Mouse (Mus musculus): ENCODE results near the gene Nrsn2. TPM values are rescaled to one million over a fixed set of nuclear protein-coding genes. Genes with fewer than 3 reads are reported as not detected.

Nrsn2 gene
- total and polyA plus RNA-seq, 2 experiments from 2014 or later = 0.12 TPM; not detected in 1

- Histone ChIP-seq H3K4me1 (ENCODE audit: control insufficient read depth, insufficient read depth) (no peaks in the 10 kb centered on the region; the same call in 1 of the 2 replicates), H3K27me3 (ENCODE audit: control insufficient read depth, insufficient read depth, low read length) (peaks cover 11% of the 10 kb centered on the region; the same call in 1 of the 2 replicates), H3K4me2 (ENCODE audit: low read depth, low read length) (no peak overlapping the region), H3K36me3 (replicated peaks; ENCODE audit: control insufficient read depth, insufficient read depth, low read length) (no peaks in the 10 kb centered on the region), H3K4me3 (ENCODE audit: low read depth, low read length) (no peak overlapping the region), H3K27ac (ENCODE audit: low read depth) (no peak overlapping the region), H3K9ac (replicated peaks; ENCODE audit: low read depth, low read length) (no peak overlapping the region), H3K9me3 (replicated peaks; ENCODE audit: control insufficient read depth, low read length) (no peaks in the 10 kb centered on the region)
- 18% methylated on average over 21 of the region's 21 CpGs for WGBS
- no peak for ATAC-seq (ENCODE audit: insufficient read depth, low read depth)
- no peak for DNase-seq (ENCODE audit: low spot score)
- no peak for TF ChIP-seq EP300 (IDR thresholded peaks at IDR 0.05; ENCODE audit: low read depth)
- no peak for TF ChIP-seq CTCF (IDR thresholded peaks at IDR 0.05; ENCODE audit: low read depth)
Observed at GRCm38 (mm10) chr2:152375652-152376344, 640 bp downstream of the Nrsn2 start.

GRCm38 (mm10) chr2:152373547-152373946 lies 2.9 kb downstream of the Nrsn2 start:
- ATAC-seq (ENCODE audit: insufficient read depth, low read depth) (no peak), DNase-seq (ENCODE audit: low spot score) (no peak)
- no peak overlapping the region for H3K4me2 ChIP-seq (ENCODE audit: low read depth, low read length)
- H3K27ac ChIP-seq (ENCODE audit: low read depth) = no peak overlapping the region
- no peaks in the 10 kb centered on the region for H3K9me3 ChIP-seq (replicated peaks; ENCODE audit: control insufficient read depth, low read length)
- H3K4me3 ChIP-seq (ENCODE audit: low read depth, low read length) = no peak overlapping the region
- peaks cover 11% of the 10 kb centered on the region; the same call in 1 of the 2 replicates for H3K27me3 ChIP-seq (ENCODE audit: control insufficient read depth, insufficient read depth, low read length)
- no peaks in the 10 kb centered on the region; the same call in 1 of the 2 replicates for H3K4me1 ChIP-seq (ENCODE audit: control insufficient read depth, insufficient read depth)
- 78% methylated on average over 9 of the region's 9 CpGs for WGBS
- H3K36me3 ChIP-seq (replicated peaks; ENCODE audit: control insufficient read depth, insufficient read depth, low read length) = no peaks in the 10 kb centered on the region
- TF ChIP-seq CTCF (IDR thresholded peaks at IDR 0.05; ENCODE audit: low read depth) (no peak), EP300 (IDR thresholded peaks at IDR 0.05; ENCODE audit: low read depth) (no peak)
- no peak overlapping the region for H3K9ac ChIP-seq (replicated peaks; ENCODE audit: low read depth, low read length)

GRCm38 (mm10) chr2:152372661-152373060 lies 3.8 kb downstream of the Nrsn2 start:
- Histone ChIP-seq H3K4me1 (ENCODE audit: control insufficient read depth, insufficient read depth) (no peaks in the 10 kb centered on the region; the same call in 1 of the 2 replicates), H3K27ac (ENCODE audit: low read depth) (no peak overlapping the region), H3K4me2 (ENCODE audit: low read depth, low read length) (no peak overlapping the region), H3K4me3 (ENCODE audit: low read depth, low read length) (no peak overlapping the region), H3K9ac (replicated peaks; ENCODE audit: low read depth, low read length) (no peak overlapping the region), H3K36me3 (replicated peaks; ENCODE audit: control insufficient read depth, insufficient read depth, low read length) (no peaks in the 10 kb centered on the region), H3K9me3 (replicated peaks; ENCODE audit: control insufficient read depth, low read length) (no peaks in the 10 kb centered on the region), H3K27me3 (ENCODE audit: control insufficient read depth, insufficient read depth, low read length) (peaks cover 11% of the 10 kb centered on the region; the same call in 1 of the 2 replicates)
- whole genome bisulfite sequencing = 65% methylated on average over 4 of the region's 4 CpGs
- DNase-seq (ENCODE audit: low spot score) (no peak), ATAC-seq (ENCODE audit: insufficient read depth, low read depth) (no peak)
- no peak for TF ChIP-seq EP300 (IDR thresholded peaks at IDR 0.05; ENCODE audit: low read depth)
- no peak for TF ChIP-seq CTCF (IDR thresholded peaks at IDR 0.05; ENCODE audit: low read depth)

- H3K4me2 ChIP-seq (ENCODE audit: low read depth, low read length) = no peak overlapping the region
- ATAC-seq (ENCODE audit: insufficient read depth, low read depth) (no peak), DNase-seq (ENCODE audit: low spot score) (no peak)
- TF ChIP-seq EP300 (IDR thresholded peaks at IDR 0.05; ENCODE audit: low read depth) (no peak), CTCF (IDR thresholded peaks at IDR 0.05; ENCODE audit: low read depth) (no peak)
- no peaks in the 10 kb centered on the region for H3K9me3 ChIP-seq (replicated peaks; ENCODE audit: control insufficient read depth, low read length)
- H3K27me3 ChIP-seq (ENCODE audit: control insufficient read depth, insufficient read depth, low read length) = peaks cover 11% of the 10 kb centered on the region; the same call in 1 of the 2 replicates
- no peak overlapping the region for H3K4me3 ChIP-seq (ENCODE audit: low read depth, low read length)
- H3K27ac ChIP-seq (ENCODE audit: low read depth) = no peak overlapping the region
- no peaks in the 10 kb centered on the region for H3K36me3 ChIP-seq (replicated peaks; ENCODE audit: control insufficient read depth, insufficient read depth, low read length)
- H3K4me1 ChIP-seq (ENCODE audit: control insufficient read depth, insufficient read depth) = no peaks in the 10 kb centered on the region; the same call in 1 of the 2 replicates
- 72% methylated on average over 7 of the region's 7 CpGs for WGBS
- no peak overlapping the region for H3K9ac ChIP-seq (replicated peaks; ENCODE audit: low read depth, low read length)
Observed at GRCm38 (mm10) chr2:152372104-152372503, 4.3 kb downstream of the Nrsn2 start.

GRCm38 (mm10) chr2:152368532-152369140 lies 7.8 kb downstream of the Nrsn2 start:
- no peaks in the 10 kb centered on the region for H3K36me3 ChIP-seq (replicated peaks; ENCODE audit: control insufficient read depth, insufficient read depth, low read length)
- H3K27me3 ChIP-seq (ENCODE audit: control insufficient read depth, insufficient read depth, low read length) = no peaks in the 10 kb centered on the region
- WGBS = 28% methylated on average over 14 of the region's 14 CpGs
- no peak overlapping the region for H3K4me2 ChIP-seq (ENCODE audit: low read depth, low read length)
- TF ChIP-seq CTCF (IDR thresholded peaks at IDR 0.05; ENCODE audit: low read depth) (peak; percentile 93), EP300 (IDR thresholded peaks at IDR 0.05; ENCODE audit: low read depth) (no peak)
- ATAC-seq (ENCODE audit: insufficient read depth, low read depth) (peak; percentile 51), DNase-seq (ENCODE audit: low spot score) (peak; percentile 58)
- no peaks in the 10 kb centered on the region for H3K9me3 ChIP-seq (replicated peaks; ENCODE audit: control insufficient read depth, low read length)
- no peak overlapping the region for H3K9ac ChIP-seq (replicated peaks; ENCODE audit: low read depth, low read length)
- no peak overlapping the region for H3K4me3 ChIP-seq (ENCODE audit: low read depth, low read length)
- H3K27ac ChIP-seq (ENCODE audit: low read depth) = no peak overlapping the region
- H3K4me1 ChIP-seq (ENCODE audit: control insufficient read depth, insufficient read depth) = no peaks in the 10 kb centered on the region
